Mouse (Mus musculus): Measurements from ENCODE around the gene Nell1. TPM values are rescaled to one million over a fixed set of nuclear protein-coding genes. Genes with fewer than 3 reads are reported as not detected.

Gene Nell1
- total RNA-seq, 1 experiment from 2014 or later = not detected

DNA sequence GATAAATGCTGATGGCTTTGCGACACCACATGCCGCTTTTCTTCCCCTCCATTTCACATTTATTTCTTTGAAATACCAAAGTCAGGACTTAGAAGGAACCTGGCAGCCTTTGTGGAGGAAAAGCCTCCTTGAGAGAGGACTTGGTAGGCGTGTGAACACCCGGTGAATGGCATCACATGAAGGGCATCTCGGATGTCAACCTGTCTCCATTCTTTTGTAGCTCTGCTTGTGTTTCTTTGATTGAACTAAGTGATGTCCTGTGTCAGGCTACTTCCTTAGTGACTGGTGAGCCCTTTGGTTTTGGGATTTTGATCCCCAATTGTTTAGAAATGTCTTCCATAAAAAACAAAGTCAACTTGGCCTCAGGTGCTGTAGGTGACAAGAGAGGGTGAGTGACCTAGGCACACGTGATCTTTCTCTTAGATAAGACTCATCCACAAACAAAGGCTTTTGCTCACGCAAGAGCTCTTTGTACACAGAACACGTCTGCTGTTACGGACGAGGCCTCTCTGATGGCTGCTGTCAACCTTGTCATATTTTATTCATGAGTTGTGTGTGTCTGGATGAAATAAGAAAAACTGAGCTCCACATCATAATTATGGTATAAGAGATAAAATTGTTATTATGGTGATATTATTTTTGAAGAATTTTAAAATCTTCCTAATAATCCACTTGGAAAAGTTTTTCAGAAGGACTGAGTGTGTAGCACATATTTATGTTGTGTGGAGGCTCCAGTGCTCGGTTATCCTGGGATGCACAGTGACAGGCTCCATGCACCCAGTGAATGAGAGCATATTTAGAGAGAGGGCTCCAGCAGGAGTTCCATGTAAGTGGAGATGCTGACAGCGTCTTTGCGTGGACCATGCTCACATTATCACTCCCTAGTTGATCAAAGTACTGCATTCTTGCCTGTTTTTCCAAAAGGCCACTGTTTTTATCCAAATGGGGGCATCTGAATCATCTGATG is 60.8 kb downstream of the Nell1 start:
- no peak for ATAC-seq (ENCODE audit: extremely low read depth, insufficient number of reproducible peaks, low FRiP score, poor library complexity, severe bottlenecking)

DNA sequence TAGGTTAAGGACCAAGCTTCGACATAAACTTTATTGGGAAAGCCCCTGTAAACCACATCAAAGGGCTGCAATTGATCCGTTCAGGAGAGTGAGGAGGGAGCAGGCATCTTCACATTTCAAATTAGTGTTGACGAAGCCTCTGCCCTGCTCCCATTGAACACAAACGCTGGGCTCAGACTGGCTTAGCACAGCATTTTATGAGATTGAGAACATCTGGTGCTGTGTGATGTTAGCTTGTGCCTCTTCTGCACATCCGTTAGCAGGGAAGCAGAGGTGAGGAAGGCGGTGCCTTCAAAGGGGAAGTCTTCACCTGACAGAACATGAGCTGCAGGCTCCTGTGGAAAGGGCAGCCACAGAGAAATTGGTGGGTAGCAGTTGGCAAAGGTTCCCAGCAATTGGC is 66.4 kb downstream of the Nell1 start:
- no peak for ATAC-seq (ENCODE audit: extremely low read depth, insufficient number of reproducible peaks, low FRiP score, poor library complexity, severe bottlenecking)

DNA sequence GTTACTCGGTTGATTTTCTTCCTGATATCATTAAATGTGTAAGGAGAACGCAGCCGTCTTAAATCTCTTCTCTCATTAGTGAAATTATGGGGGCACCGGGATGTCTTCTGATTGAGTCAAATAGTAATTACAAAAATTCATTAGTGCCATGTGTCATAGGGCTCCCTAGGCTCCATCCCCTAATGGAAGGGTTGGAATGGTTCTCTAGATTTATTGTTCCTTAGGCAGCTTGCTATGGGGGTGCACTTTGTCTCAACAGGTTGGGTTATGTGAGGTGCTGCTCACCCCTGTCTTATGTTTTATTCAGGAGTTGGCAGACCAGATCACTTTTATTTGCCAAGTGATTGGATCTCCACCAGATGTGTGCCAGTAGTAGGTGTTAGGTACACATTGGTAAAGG is 75.5 kb downstream of the Nell1 start:
- ATAC-seq (ENCODE audit: extremely low read depth, insufficient number of reproducible peaks, low FRiP score, poor library complexity, severe bottlenecking) = no peak

- ATAC-seq (ENCODE audit: extremely low read depth, insufficient number of reproducible peaks, low FRiP score, poor library complexity, severe bottlenecking) = no peak
These were observed 79.0 kb downstream of the Nell1 start for GRCm38 (mm10) chr7:50053704-50054103.

- ATAC-seq (ENCODE audit: extremely low read depth, insufficient number of reproducible peaks, low FRiP score, poor library complexity, severe bottlenecking) = no peak
These were observed 119.8 kb downstream of the Nell1 start for GRCm38 (mm10) chr7:50094461-50094860.

- no peak for ATAC-seq (ENCODE audit: extremely low read depth, insufficient number of reproducible peaks, low FRiP score, poor library complexity, severe bottlenecking)
These were observed 131.1 kb downstream of the Nell1 start for GRCm38 (mm10) chr7:50105612-50106321.

DNA sequence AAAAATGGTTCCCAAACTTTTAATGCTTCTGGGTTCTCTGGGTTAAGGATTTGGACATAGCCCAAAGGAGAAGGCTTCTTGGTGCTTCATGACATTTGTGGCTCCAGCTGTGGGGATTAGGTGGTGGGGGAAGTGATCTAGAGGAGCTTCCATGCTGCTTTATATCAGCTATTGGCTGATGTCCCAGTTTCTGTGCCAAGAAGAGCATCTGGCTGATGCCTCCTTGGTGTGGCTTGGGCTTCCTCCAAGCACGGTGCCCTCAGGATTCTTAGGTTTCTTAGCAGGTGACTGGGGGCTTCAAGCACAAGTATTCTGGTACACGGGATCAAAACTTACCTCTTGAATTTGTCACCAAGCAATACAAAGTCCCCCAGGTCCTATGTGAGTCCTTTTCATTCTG is 132.6 kb downstream of the Nell1 start:
- ATAC-seq (ENCODE audit: extremely low read depth, insufficient number of reproducible peaks, low FRiP score, poor library complexity, severe bottlenecking) = no peak

DNA sequence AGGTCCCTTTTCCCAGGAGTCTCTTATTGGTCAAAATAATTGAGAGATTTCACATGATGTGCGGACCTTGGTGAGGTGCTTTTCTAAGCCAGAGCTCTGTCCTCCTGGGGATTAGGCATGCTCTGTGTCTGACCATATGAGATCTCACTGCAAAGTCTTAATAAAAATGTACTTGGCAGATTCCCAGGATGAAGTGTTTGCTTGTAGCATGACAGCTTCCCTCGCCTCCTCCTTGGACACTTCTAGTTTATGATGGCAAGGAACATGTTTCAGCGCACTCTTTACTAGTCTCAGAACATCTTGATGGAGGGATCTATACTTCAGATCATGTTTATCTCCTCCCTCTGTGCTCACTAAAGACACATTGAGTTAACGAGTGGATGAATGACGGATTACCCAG is 143.7 kb downstream of the Nell1 start:
- ATAC-seq (ENCODE audit: extremely low read depth, insufficient number of reproducible peaks, low FRiP score, poor library complexity, severe bottlenecking) = no peak

GRCm38 (mm10) chr7:50137706-50138105 is 163.0 kb downstream of the Nell1 start:
- no peak for ATAC-seq (ENCODE audit: extremely low read depth, insufficient number of reproducible peaks, low FRiP score, poor library complexity, severe bottlenecking)

DNA sequence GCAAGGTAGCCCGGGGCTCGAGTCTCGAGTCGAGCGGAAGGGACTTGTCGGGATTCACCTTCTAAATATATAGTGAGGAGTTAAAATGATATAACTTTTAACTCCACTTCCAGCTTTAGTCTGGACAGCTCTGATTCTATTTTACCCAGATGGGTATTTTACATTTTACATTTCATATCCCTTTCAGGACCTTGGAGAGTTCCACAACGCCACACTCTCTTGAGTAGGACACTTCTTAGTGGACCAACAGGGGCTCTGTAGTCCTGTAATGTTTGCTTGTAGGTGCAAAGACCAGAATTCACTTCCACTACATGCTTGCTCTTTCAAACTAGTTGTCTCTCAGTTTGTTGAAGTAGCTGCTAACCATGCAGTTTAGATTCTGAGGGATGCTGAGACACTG is 174.7 kb downstream of the Nell1 start:
- no peak for ATAC-seq (ENCODE audit: extremely low read depth, insufficient number of reproducible peaks, low FRiP score, poor library complexity, severe bottlenecking)

DNA sequence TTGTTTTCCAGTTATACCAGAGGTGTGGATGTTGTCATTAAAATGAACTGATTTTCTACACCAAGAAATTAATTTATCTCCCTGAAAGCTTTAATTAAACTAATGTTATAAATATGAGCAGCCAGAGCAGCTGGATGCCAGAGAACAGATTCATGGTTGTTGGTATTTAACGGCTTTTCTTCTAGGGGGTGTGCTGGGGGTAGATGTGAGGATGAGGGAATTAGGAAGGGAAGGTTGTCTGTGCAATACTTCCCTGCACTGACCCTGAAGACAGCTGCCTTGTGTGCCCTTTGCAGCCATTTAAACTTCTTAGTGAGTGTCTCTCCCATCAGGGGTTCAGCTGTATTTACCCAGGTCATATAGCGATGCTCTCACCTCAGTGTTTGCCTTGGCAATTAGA is 176.2 kb downstream of the Nell1 start:
- no peak for ATAC-seq (ENCODE audit: extremely low read depth, insufficient number of reproducible peaks, low FRiP score, poor library complexity, severe bottlenecking)

DNA sequence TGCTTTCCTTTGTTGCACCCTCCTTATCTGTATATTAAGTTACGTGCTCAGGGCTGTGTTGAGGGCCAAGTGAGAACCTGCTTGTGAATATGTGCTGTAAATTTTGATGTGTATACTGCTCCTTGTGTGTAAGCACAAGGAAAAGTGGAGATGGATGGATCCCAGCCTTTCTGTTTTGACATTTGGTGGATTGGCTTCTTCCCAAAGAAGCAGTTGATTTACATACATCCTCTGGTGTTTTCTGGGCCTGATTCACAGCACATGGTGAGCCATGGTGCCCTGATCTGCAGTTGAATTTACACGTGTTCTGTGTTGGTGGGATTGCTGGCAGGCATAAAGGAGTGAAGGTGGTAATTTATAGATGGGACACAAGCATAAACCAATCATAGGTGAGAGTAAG is 179.0 kb downstream of the Nell1 start:
- ATAC-seq (ENCODE audit: extremely low read depth, insufficient number of reproducible peaks, low FRiP score, poor library complexity, severe bottlenecking) = no peak

DNA sequence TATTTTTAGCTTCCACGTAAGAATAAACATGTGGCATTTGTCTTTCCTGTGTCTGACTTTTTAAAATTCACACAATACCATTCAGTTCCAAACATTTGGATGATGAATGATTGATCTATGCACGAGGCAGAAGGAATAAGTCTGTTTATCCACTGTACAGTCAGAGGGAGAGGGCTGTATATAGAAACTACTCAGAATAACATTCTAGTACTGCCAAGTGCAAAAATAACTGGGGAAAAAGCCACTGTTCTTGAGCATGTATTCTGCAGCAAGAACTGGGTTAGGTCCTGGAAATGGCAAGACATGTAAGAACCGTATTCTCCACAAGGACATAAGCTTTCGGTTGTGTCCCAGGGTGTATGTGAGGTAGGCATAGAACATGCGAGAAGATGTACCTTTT is 187.9 kb downstream of the Nell1 start:
- no peak for ATAC-seq (ENCODE audit: extremely low read depth, insufficient number of reproducible peaks, low FRiP score, poor library complexity, severe bottlenecking)

- ATAC-seq (ENCODE audit: extremely low read depth, insufficient number of reproducible peaks, low FRiP score, poor library complexity, severe bottlenecking) = no peak
These were observed 194.1 kb downstream of the Nell1 start for GRCm38 (mm10) chr7:50168778-50169177.

- no peak for ATAC-seq (ENCODE audit: extremely low read depth, insufficient number of reproducible peaks, low FRiP score, poor library complexity, severe bottlenecking)
These were observed 211.6 kb downstream of the Nell1 start for GRCm38 (mm10) chr7:50186306-50186705.

- ATAC-seq (ENCODE audit: extremely low read depth, insufficient number of reproducible peaks, low FRiP score, poor library complexity, severe bottlenecking) = no peak
These were observed 219.3 kb downstream of the Nell1 start for GRCm38 (mm10) chr7:50193955-50194354.

DNA sequence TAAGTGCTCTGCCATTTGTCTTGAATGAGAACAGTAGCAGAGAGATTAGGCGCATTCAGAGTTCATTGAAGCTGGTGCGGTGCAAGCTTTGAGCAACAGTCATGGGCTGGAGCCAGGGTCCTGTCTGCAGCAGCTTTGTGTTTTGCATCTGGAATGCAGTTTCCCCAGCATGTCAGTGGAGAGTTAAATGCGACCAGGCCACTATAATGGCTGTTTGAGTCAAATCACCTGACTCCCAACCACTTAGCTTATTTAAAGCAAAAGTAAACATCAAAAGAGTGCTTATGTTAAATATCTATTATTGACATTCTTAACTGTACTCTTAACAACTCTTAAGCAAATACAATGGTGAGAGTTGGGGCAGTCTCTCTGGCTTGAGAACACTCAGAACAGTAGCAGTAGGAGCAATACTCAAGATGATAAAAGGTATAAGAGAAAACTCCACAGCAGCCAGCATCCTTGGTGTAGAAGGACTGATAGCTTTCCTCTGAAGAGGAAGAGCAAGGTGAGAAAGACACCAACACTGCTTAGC is 220.5 kb downstream of the Nell1 start:
- no peak for ATAC-seq (ENCODE audit: extremely low read depth, insufficient number of reproducible peaks, low FRiP score, poor library complexity, severe bottlenecking)

GRCm38 (mm10) chr7:50205268-50205667 is 230.6 kb downstream of the Nell1 start:
- no peak for ATAC-seq (ENCODE audit: extremely low read depth, insufficient number of reproducible peaks, low FRiP score, poor library complexity, severe bottlenecking)

GRCm38 (mm10) chr7:50210678-50211251 is 236.1 kb downstream of the Nell1 start:
- no peak for ATAC-seq (ENCODE audit: extremely low read depth, insufficient number of reproducible peaks, low FRiP score, poor library complexity, severe bottlenecking)

- no peak for ATAC-seq (ENCODE audit: extremely low read depth, insufficient number of reproducible peaks, low FRiP score, poor library complexity, severe bottlenecking)
These were observed 247.2 kb downstream of the Nell1 start for GRCm38 (mm10) chr7:50221849-50222248.

All from neutrophil, adult 5-6 weeks (primary cell).